Comparison of ENCODE assay signal across 8 mouse cellular contexts in the genomic region with DNA sequence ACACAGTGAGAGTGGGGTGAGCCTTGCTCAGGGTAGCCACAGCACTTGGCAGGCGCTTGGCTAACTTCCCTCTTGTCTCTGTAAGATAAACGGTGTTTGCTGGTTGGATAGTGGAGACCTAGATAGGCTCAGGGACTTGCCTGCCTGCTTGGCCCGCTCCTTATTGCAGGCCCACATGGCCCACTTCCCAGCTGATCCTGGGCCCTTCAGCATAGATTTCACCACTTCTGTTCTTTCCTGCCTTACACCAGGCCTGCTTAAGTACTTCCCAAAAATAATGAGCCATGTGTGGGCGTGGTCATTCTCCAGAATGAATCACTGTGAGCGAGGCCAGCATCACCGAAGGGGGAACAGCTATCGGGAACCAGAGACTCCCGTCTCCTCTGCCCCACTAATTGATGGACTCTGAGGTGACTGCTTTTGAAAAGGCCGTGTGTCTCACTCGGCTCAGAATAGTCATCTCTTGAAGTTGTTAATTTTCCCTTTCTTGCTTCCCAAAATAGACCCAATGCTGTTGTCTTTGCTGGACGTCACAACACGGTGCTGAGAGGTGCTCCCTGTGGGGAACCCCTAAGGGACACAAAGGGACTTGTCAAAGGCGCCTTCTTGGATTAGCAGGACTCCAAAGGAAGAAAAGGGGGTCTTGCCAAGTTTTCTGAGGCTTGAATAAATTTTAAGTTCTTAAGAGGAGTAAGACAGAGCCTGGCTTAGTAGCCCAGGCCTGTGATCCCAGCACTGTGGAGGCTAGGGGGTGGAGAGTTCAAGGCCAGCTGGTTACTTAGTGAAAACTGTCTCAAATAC. TPM values are rescaled to one million over a fixed set of nuclear protein-coding genes. Genes with fewer than 3 reads are reported as not detected.
DNase-seq lines count a peak whose midpoint lies in the region; ATAC-seq and TF ChIP-seq lines count a peak whose summit lies in the region.

No protein-coding gene starts in this region.

- peaks cover 22% of the 10 kb centered on the region for H3K36me3 ChIP-seq in kidney, embryonic 16.5 days (ENCODE audit: insufficient read depth, low read length)
- no peaks in the 10 kb centered on the region for H3K36me3 ChIP-seq in kidney, adult 2 months (ENCODE audit: control insufficient read depth, insufficient read depth, low read length)
- H3K36me3 ChIP-seq in hindbrain, postnatal 0 days (ENCODE audit: insufficient read depth, low read length) = peaks cover 23% of the 10 kb centered on the region
- H3K36me3 ChIP-seq in megakaryocyte, embryonic 14.5 days (replicated peaks; ENCODE audit: low read length) = peaks cover 47% of the 10 kb centered on the region

- H3K4me2 ChIP-seq in kidney, embryonic 16.5 days (replicated peaks; ENCODE audit: low read depth, low read length) = no peak overlapping the region
- H3K4me2 ChIP-seq in hindbrain, postnatal 0 days (ENCODE audit: low read depth, low read length) = no peak overlapping the region

- no peaks in the 10 kb centered on the region for H3K9me3 ChIP-seq in kidney, embryonic 16.5 days (ENCODE audit: low read length)
- H3K9me3 ChIP-seq in hindbrain, postnatal 0 days (ENCODE audit: low read length) = no peaks in the 10 kb centered on the region
- no peaks in the 10 kb centered on the region for H3K9me3 ChIP-seq in megakaryocyte, embryonic 14.5 days

- WGBS in kidney, embryonic 16.5 days = 38% methylated on average over 13 of the region's 13 CpGs
- WGBS in kidney, adult 2 months = 51% methylated on average over 13 of the region's 13 CpGs
- 18% methylated on average over 13 of the region's 13 CpGs for WGBS in hindbrain, postnatal 0 days

- no peak for DNase-seq in kidney, adult 2 months
- DNase-seq in adrenal gland, postnatal 10 days = peak; percentile 76
- DNase-seq in gastrocnemius, adult 2 months = peak; percentile 70
- peak; percentile 39 for DNase-seq in hindbrain, postnatal 0 days (ENCODE audit: low spot score)
- peak; percentile 67 to 80 for DNase-seq in urinary bladder, postnatal 36 days (ENCODE audit: low spot score in 2 of 2)
- DNase-seq in cerebellum, postnatal 14 days = no peak

- H3K9ac ChIP-seq in kidney, embryonic 16.5 days (replicated peaks; ENCODE audit: low read length) = no peak overlapping the region
- H3K9ac ChIP-seq in hindbrain, postnatal 0 days (replicated peaks; ENCODE audit: low read length) = 0 out of 2 replicates have a peak overlapping the region, but pooled peaks have one; percentile 6

- H3K4me1 ChIP-seq in kidney, embryonic 16.5 days (ENCODE audit: insufficient read depth, low read length) = peaks cover 64% of the 10 kb centered on the region
- H3K4me1 ChIP-seq in kidney, adult 2 months (ENCODE audit: control insufficient read depth, insufficient read depth, low read length) = peaks cover 66% of the 10 kb centered on the region
- H3K4me1 ChIP-seq in hindbrain, postnatal 0 days (ENCODE audit: insufficient read depth, low read length) = 0 out of 2 replicates have a peak, but pooled peaks cover 10% of the 10 kb centered on the region
- peaks cover 99% of the 10 kb centered on the region for H3K4me1 ChIP-seq in megakaryocyte, embryonic 14.5 days

- 0 out of 2 replicates have a peak overlapping the region, but pooled peaks have one; percentile 20 for H3K27ac ChIP-seq in kidney, embryonic 16.5 days (ENCODE audit: low read length)
- H3K27ac ChIP-seq in kidney, adult 2 months (ENCODE audit: insufficient read depth, low read depth, low read length) = no peak overlapping the region
- peak overlapping the region; percentile 77 for H3K27ac ChIP-seq in gastrocnemius, adult 2 months
- peak overlapping the region; percentile 36; the same call in 1 of the 2 replicates for H3K27ac ChIP-seq in hindbrain, postnatal 0 days

- no peak for ATAC-seq in kidney, embryonic 16.5 days (ENCODE audit: low FRiP score, low TSS enrichment)
- ATAC-seq in hindbrain, postnatal 0 days = peak; percentile 41; the same call in 1 of the 2 replicates

- intact Hi-C loops in gastrocnemius, adult 2 months (cut with DNase I) = no loop called here

- no peak overlapping the region for H3K4me3 ChIP-seq in kidney, embryonic 16.5 days (ENCODE audit: low read length)
- no peak overlapping the region for H3K4me3 ChIP-seq in kidney, adult 2 months (ENCODE audit: insufficient read depth, low read depth, low read length)
- peak overlapping the region; percentile 9; the same call in 1 of the 2 replicates for H3K4me3 ChIP-seq in gastrocnemius, adult 2 months
- H3K4me3 ChIP-seq in hindbrain, postnatal 0 days (ENCODE audit: low read length) = no peak overlapping the region
- peak overlapping the region; percentile 62 for H3K4me3 ChIP-seq in megakaryocyte, embryonic 14.5 days (replicated peaks)

- no peaks in the 10 kb centered on the region for H3K27me3 ChIP-seq in kidney, embryonic 16.5 days (ENCODE audit: insufficient read depth, low read length)
- no peaks in the 10 kb centered on the region for H3K27me3 ChIP-seq in kidney, adult 2 months (replicated peaks; ENCODE audit: control insufficient read depth, insufficient read depth, low read length)
- H3K27me3 ChIP-seq in hindbrain, postnatal 0 days (ENCODE audit: insufficient read depth, low read length) = no peaks in the 10 kb centered on the region
- no peaks in the 10 kb centered on the region for H3K27me3 ChIP-seq in megakaryocyte, embryonic 14.5 days (replicated peaks)

- TF ChIP-seq CTCF in kidney, adult 2 months (conservative IDR thresholded peaks at IDR 0.05; ENCODE audit: insufficient read depth, insufficient read length, low read depth, low read length) = no peak
- TF ChIP-seq CTCF in gastrocnemius, adult 2 months (IDR thresholded peaks at IDR 0.05) = no peak
- no peak for TF ChIP-seq CTCF in hindbrain, postnatal 0 days (IDR thresholded peaks at IDR 0.05; ENCODE audit: low read depth)

- TF ChIP-seq POLR2A in kidney, adult 2 months (IDR thresholded peaks at IDR 0.05; ENCODE audit: low read depth, low read length) = no peak

RNA-seq across cellular contexts. Expression of gene Acvr1b, which starts 17.8 kb away (rescaled TPM):
- 7.4 and 8.8 TPM in 2 replicates for polyA plus RNA-seq in kidney, embryonic 16.5 days (2015; fragmentation: Nextera tagmentation; extraction: Ambion mirVana)
- 37.0 and 37.2 TPM in 2 replicates for polyA plus RNA-seq in kidney, adult 2 months (2012; rRNA removed)
- total RNA-seq in adrenal gland, postnatal 10 days (2021) = 10 to 100 TPM; 10.8 to 13.4 TPM
- total RNA-seq in gastrocnemius, adult 2 months (2021) = 10 to 100 TPM; 26.9 to 30.8 TPM
- 74.5 and 86.2 TPM in 2 replicates for total RNA-seq in hindbrain, postnatal 0 days (2014; rRNA removed)
- 14.0 and 14.6 TPM in 2 replicates for polyA plus RNA-seq in hindbrain, postnatal 0 days (2015; fragmentation: Nextera tagmentation; extraction: Ambion mirVana)
- polyA plus RNA-seq in megakaryocyte, embryonic 14.5 days (2012; ENCODE audit: insufficient read depth, low replicate concordance) = 6.1 and 8.2 TPM in 2 replicates

RNA-seq across cellular contexts. Expression of gene Grasp, which starts 32.3 kb away (rescaled TPM):
- 3.2 and 3.4 TPM in 2 replicates for polyA plus RNA-seq in kidney, embryonic 16.5 days (2015; fragmentation: Nextera tagmentation; extraction: Ambion mirVana)
- 6.2 and 7.0 TPM in 2 replicates for polyA plus RNA-seq in kidney, adult 2 months (2012; rRNA removed)
- total RNA-seq in adrenal gland, postnatal 10 days (2021) = 10 to 100 TPM; 16.4 to 24.0 TPM
- total RNA-seq in gastrocnemius, adult 2 months (2021) = 1 to 10 TPM; 5.8 to 5.9 TPM
- total RNA-seq in hindbrain, postnatal 0 days (2014; rRNA removed) = 6.7 and 8.7 TPM in 2 replicates
- polyA plus RNA-seq in hindbrain, postnatal 0 days (2015; fragmentation: Nextera tagmentation; extraction: Ambion mirVana) = 1.5 and 1.6 TPM in 2 replicates
- 0.47 TPM in 1 of 2 replicates, not detected in the other for polyA plus RNA-seq in megakaryocyte, embryonic 14.5 days (2012; ENCODE audit: insufficient read depth, low replicate concordance)

Comparison
In these comparisons a context has a peak if more than half of its experiments do, and no peak if none do; other contexts are left out.
1. H3K4me3 ChIP-seq: peak in gastrocnemius, adult 2 months (single experiment) and megakaryocyte, embryonic 14.5 days (single experiment); none in kidney, embryonic 16.5 days (single experiment), kidney, adult 2 months (single experiment) and hindbrain, postnatal 0 days (single experiment).
2. DNase-seq: peak in adrenal gland, postnatal 10 days (single experiment), gastrocnemius, adult 2 months (single experiment), hindbrain, postnatal 0 days (single experiment) and urinary bladder, postnatal 36 days (2 of 2); none in kidney, adult 2 months (single experiment) and cerebellum, postnatal 14 days (0 of 2).